Mouse (Mus musculus) urinary bladder, adult 18-20 months (tissue): ENCODE data around the gene Dbf4.
A peak's percentile ranks its signal among the peaks of the same experiment; 100 is the strongest.

Source experiments
- DNase-seq, 2 experiments: peaks; one replicate each; pipeline ENCODE4 v3.0.0; 2022; ENCODE audit warnings: low spot score in 2 of 2, mixed read lengths in 2 of 2

Dbf4 gene

GRCm38 (mm10) chr5:8422157-8422931, at the start of gene Dbf4, which contains the start of gene Slc25a40:
Gene Dbf4 (minus strand): TSS chr5:8422716.
Gene Slc25a40 (plus strand): TSS chr5:8422850.
- peak; percentile 88 for DNase-seq

GRCm38 (mm10) chr5:8456561-8456960, 34.0 kb upstream of the Dbf4 start:
- no peak for DNase-seq

- no peak for DNase-seq
Observed at GRCm38 (mm10) chr5:8455565-8455964, 33.0 kb upstream of the Dbf4 start.

DNA sequence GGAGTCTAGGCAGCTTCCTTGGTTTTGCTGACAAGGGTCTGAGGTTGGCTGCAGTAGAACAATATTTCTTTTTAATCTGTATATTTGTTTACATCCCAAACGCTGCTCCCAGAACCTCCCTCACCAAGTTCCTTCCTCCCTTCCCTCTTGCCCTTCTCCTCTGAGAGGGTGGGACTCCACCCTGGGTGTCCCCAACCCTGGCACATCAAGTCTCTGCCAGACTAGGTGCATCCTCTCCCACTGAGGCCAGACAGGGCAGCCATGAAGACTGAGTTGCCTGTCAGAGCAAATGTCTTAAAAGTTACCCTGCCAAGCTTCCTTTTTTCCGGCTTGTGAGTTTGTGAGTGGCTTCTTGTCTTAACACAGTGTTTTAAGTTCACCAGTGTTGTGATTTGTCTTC, 16.6 kb upstream of the Dbf4 start:
- no peak for DNase-seq

- no peak for DNase-seq
Observed at GRCm38 (mm10) chr5:8437481-8438156, 15.1 kb upstream of the Dbf4 start.

GRCm38 (mm10) chr5:8425899-8426298, 3.4 kb upstream of the Dbf4 start:
- no peak for DNase-seq

GRCm38 (mm10) chr5:8424116-8424515, 1.6 kb upstream of the Dbf4 start:
- no peak for DNase-seq

GRCm38 (mm10) chr5:8422932-8423928, 714 bp upstream of the Dbf4 start:
- DNase-seq: no peak

DNA sequence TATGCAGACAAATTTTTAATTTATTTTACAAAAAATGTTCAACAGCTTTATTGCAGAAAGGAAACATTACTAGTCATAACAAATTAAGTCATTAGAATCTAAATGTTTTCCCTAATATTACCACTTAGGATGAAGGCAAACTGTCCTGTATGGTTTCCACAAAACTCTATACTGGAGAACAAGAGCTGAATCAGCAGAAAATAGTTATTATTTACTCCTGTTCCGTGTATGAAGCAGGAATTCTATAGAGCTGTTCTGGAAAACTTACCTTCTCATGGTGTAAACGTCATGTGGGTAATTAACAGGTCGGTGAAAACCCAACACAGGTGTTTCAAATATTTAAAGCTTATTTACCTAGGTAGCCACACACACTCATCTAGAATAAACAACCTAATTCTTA, 1.1 kb downstream of the Dbf4 start:
- DNase-seq: no peak

GRCm38 (mm10) chr5:8417443-8417842, 5.1 kb downstream of the Dbf4 start:
- DNase-seq: no peak

GRCm38 (mm10) chr5:8416683-8417413, 5.7 kb downstream of the Dbf4 start:
- DNase-seq: no peak

DNA sequence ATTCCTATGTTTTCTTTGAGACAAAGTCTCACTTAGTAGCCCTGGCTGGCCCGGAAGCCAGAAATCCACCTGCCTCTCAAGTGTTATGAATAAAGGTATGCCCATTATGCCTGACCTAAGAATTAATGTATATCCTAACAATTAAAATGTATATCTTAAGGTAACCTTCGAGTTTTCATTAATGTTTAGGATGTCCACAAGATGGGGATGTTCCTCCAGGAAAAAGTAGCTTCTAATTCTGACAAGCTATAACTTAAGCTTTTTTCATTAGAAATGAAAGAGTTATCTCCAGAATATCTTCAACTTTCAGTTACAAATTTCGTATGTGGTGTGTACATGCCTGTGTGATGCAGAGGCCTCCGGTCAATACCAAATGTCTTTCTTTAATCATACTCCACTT, 13.8 kb downstream of the Dbf4 start:
- no peak for DNase-seq

- DNase-seq: no peak
Observed at GRCm38 (mm10) chr5:8397587-8398249, 24.8 kb downstream of the Dbf4 start.

DNA sequence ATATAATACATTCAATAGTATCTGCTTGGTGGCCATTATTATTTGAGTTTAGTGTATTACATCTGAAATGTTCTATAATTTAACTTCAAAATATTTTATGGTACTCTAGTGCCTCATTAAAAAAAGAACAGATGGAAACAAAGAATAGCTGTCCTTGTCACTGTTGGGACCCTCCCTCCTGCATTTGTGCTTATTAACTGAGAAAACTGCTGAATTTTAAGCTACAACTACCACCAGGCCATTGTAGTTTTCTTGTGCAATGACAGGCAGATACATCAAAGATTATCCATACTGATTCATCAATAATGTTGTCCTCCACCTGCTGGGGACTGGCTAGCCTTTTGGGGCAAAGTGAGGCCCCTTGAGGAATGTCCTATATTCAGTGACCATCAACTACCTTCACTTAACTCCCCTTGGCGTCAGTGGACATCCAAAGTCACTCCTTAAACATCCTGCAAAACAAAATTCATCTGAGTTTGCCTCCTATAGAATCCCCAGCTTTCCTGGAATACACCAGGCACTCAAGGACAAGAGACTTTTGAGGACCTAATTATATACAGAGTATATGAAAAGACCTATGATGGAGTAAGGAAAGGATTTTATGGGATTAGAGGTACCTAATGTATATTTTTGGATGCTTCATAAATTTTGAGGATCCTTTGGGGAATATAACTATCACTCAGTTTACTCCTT, 28.5 kb downstream of the Dbf4 start:
- DNase-seq: no peak

DNA sequence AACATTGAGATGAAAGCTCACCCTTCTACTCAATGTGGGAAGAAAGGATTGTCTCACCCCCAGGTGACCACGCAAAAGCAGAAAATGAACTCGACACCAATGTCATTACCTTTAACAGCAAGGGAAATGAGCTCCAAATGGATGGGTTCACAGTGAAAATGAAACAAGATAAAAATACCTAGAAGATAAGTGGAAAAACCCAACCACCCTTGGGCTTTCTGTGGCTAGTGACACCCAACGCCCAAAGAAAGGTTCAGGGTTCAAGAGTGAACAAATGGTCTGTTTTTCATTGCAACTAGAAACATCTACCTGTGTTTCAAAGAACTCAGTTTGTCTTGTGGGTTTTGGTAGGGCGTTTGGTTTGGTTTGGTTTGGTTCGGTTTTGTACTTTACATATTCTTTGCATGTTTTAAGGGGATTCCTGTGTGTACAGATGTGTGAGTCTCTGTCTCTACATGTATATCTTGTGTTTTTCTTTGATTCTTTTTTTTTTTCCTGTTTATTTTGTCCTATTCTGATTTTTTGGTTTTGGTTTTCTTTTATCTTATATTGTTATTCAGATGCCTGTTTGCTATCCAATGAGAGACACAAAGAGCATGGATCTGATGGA, 48.1 kb downstream of the Dbf4 start:
- no peak for DNase-seq

- no peak for DNase-seq
Observed at GRCm38 (mm10) chr5:8373415-8373814, 49.1 kb downstream of the Dbf4 start.

GRCm38 (mm10) chr5:8368781-8369180, 53.7 kb downstream of the Dbf4 start:
- no peak for DNase-seq

DNA sequence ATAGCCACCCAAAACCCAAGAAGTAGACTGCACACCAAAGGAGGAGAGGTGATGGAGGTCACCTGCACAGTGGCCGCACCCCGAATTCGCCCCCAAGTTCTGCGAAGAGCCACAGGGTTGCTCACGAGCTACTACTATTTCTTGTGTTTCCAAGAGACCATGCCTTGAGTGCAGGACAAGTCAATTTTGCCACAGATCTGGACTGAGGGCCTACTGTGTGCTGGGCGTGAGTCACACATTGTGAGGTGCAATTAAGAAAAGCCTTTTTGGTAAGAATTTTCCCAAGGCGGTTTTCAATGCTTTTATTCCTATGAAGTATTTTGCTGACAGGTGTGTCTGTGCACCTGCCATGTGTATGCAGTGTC, 54.2 kb downstream of the Dbf4 start:
- DNase-seq: no peak

DNA sequence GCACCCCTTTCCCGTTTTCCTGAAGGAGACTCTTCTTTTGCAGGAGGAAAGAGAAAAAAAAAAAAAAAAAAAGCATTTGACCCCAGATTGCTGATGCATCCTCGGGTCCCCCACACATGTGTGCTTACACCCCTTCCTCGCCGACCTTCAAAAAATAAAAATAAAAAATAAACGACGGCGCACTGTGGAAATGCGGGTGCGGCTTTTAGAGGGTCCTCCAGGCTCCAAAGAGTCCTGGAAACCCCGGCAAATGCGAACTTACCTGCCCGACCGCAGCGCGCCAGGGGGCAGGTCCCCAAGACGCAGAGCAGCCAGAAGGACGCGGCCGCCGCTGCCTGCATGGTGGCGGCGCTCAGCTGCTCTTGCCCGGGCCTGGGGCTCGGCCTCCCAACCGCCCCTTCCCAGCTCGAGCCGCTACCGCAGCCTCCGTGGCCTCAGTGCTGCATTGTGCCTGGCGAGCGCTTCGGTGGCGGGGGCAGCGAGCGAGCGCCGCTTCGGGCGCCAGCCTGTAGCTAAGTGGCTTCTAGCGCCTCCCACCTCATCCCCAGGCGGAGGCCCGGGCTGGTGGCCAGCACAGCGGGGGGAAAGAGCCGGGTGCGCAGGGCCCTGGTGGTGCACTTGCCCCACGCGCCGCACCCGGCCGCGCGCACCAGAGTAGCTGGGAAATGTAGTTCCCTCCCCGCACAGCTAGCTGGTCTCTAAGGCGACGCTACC, 54.7 kb downstream of the Dbf4 start, which contains the start of gene Adam22:
Gene Adam22, minus strand, starts transcription at position 547 of the 714 bp plus-strand sequence.
- DNase-seq: peak; percentile 64 to 65
